ENCODE assay signal across 29 mouse cellular contexts in genomic region chr19:11483941-11484340, GRCm38 (mm10). TPM values are rescaled to one million over a fixed set of nuclear protein-coding genes. Genes with fewer than 3 reads are reported as not detected.
DNase-seq lines count a peak whose midpoint lies in the region; TF ChIP-seq lines count a peak whose summit lies in the region.
"Had no signal": no experiment of that assay in that cellular context is flagged by ENCODE, and none has a peak within 500 bp of the region (broad histone marks: within the 10 kb centered on the region; RNA-seq: fewer than 3 reads in every experiment).

No protein-coding gene starts in this region.

- TF ChIP-seq CTCF in layer of hippocampus, adult 2 months (conservative IDR thresholded peaks at IDR 0.05): no peak
- TF ChIP-seq CTCF in bone marrow, adult 2 months (IDR thresholded peaks at IDR 0.05; ENCODE audit: control insufficient read depth, insufficient read depth, low read length): no peak
- TF ChIP-seq CTCF in cerebellum, adult 2 months (IDR thresholded peaks at IDR 0.05; ENCODE audit: borderline replicate concordance, insufficient read depth, low read depth, low read length): no peak

- H3K4me1 ChIP-seq in bone marrow, adult 2 months (ENCODE audit: control insufficient read depth, insufficient read depth, low read length): peaks cover 2% of the 10 kb centered on the region
- H3K4me1 ChIP-seq in cerebellum, adult 2 months (ENCODE audit: control insufficient read depth, insufficient read depth, low read length): no peaks in the 10 kb centered on the region
- H3K4me1 ChIP-seq: embryonic facial prominence, embryonic 12.5 days; embryonic facial prominence, embryonic 15.5 days; forebrain, embryonic 12.5 days; forebrain, embryonic 15.5 days; heart, embryonic 10.5 days; heart, embryonic 13.5 days; hindbrain, embryonic 12.5 days; hindbrain, embryonic 15.5 days had no signal

- WGBS in bone marrow, adult 2 months: 40% methylated on average over 4 of the region's 4 CpGs
- 70% methylated on average over 4 of the region's 4 CpGs for whole genome bisulfite sequencing in cerebellum, adult 2 months

- no peak overlapping the region for H3K4me3 ChIP-seq in layer of hippocampus, adult 2 months
- H3K4me3 ChIP-seq in bone marrow, adult 2 months (replicated peaks; ENCODE audit: control insufficient read depth, low read depth, low read length): peak overlapping the region; percentile 21
- no peak overlapping the region for H3K4me3 ChIP-seq in cerebellum, adult 2 months (replicated peaks; ENCODE audit: insufficient read depth, low read depth, low read length)
- H3K4me3 ChIP-seq: embryonic facial prominence, embryonic 12.5 days; embryonic facial prominence, embryonic 15.5 days; forebrain, embryonic 12.5 days; forebrain, embryonic 15.5 days; heart, adult 2 months; heart, embryonic 10.5 days; heart, embryonic 13.5 days; hindbrain, embryonic 12.5 days; hindbrain, embryonic 15.5 days had no signal

- no peak for DNase-seq in layer of hippocampus, adult 2 months (ENCODE audit: low spot score in 2 of 2)
- DNase-seq in layer of hippocampus, postnatal 36 days: no peak
- DNase-seq in CD4-positive helper T cell, adult 2 months (ENCODE audit: low read depth, low spot score): peak; percentile 61
- peak; percentile 34 for DNase-seq in splenic B cell, adult 2 months (ENCODE audit: low read depth, low spot score)
- DNase-seq in ovary, adult 18-20 months (ENCODE audit: low spot score): no peak
- no peak for DNase-seq in cerebellum, adult 2 months
- DNase-seq: adrenal gland, adult 8-10 months; adrenal gland, postnatal 25 days; cerebellum, adult 18-20 months; cerebellum, adult 9-11 months; cerebellum, postnatal 25 days; gastrocnemius, postnatal 10 days; gastrocnemius, postnatal 36 days; heart, adult 2 months; heart, postnatal 14 days had no signal

- H3K27me3 ChIP-seq in splenic B cell, adult 2 months (ENCODE audit: control insufficient read depth, insufficient read depth, low read length, poor library complexity, severe bottlenecking): no peaks in the 10 kb centered on the region
- no peaks in the 10 kb centered on the region for H3K27me3 ChIP-seq in cerebellum, adult 2 months (ENCODE audit: control insufficient read depth, insufficient read depth, low read length)
- H3K27me3 ChIP-seq: embryonic facial prominence, embryonic 12.5 days; embryonic facial prominence, embryonic 15.5 days; forebrain, embryonic 12.5 days; forebrain, embryonic 15.5 days; heart, embryonic 13.5 days; hindbrain, embryonic 12.5 days; hindbrain, embryonic 15.5 days had no signal

- H3K27ac ChIP-seq in layer of hippocampus, adult 2 months: peak overlapping the region; percentile 90; the same call in 1 of the 2 replicates
- H3K27ac ChIP-seq in bone marrow, adult 2 months (ENCODE audit: control insufficient read depth, insufficient read depth, low read depth, low read length, poor library complexity): no peak overlapping the region; the same call in 1 of the 2 replicates
- no peak overlapping the region for H3K27ac ChIP-seq in cerebellum, adult 2 months (ENCODE audit: insufficient read depth, low read length)
- H3K27ac ChIP-seq: embryonic facial prominence, embryonic 12.5 days; embryonic facial prominence, embryonic 15.5 days; forebrain, embryonic 12.5 days; forebrain, embryonic 15.5 days; heart, adult 2 months; heart, embryonic 10.5 days; heart, embryonic 13.5 days; hindbrain, embryonic 12.5 days; hindbrain, embryonic 15.5 days had no signal

- H3K36me3 ChIP-seq in splenic B cell, adult 2 months (ENCODE audit: control insufficient read depth, insufficient read depth, low read length, poor library complexity, severe bottlenecking): peaks cover 2% of the 10 kb centered on the region; the same call in 1 of the 2 replicates
- H3K36me3 ChIP-seq: embryonic facial prominence, embryonic 12.5 days; embryonic facial prominence, embryonic 15.5 days; forebrain, embryonic 12.5 days; forebrain, embryonic 15.5 days; heart, embryonic 10.5 days; heart, embryonic 13.5 days; hindbrain, embryonic 12.5 days; hindbrain, embryonic 15.5 days had no signal

- no peak for TF ChIP-seq POLR2A in bone marrow, adult 2 months (IDR thresholded peaks at IDR 0.05; ENCODE audit: borderline replicate concordance, control insufficient read depth, low read depth, low read length)
- TF ChIP-seq POLR2A in cerebellum, adult 2 months (IDR thresholded peaks at IDR 0.05; ENCODE audit: borderline replicate concordance, insufficient read depth, low read length): no peak

RNA-seq across cellular contexts. Expression of gene Gm8369, which starts 1.8 kb away (rescaled TPM):
- total RNA-seq in layer of hippocampus, adult 2 months (2021): under 1 TPM; 0.36 to 0.83 TPM
- under 1 TPM; 0.30 to 0.57 TPM for total RNA-seq in layer of hippocampus, postnatal 36 days (2021)
- polyA plus RNA-seq in bone marrow, adult 2 months (2011; ENCODE audit: insufficient read depth, insufficient read length, low replicate concordance, missing spikeins): 2.4 and 11.9 TPM in 2 replicates
- not detected in 2 replicates for polyA plus RNA-seq in cerebellum, adult 2 months (2012; rRNA removed)
- total RNA-seq: ES-E14; gastrocnemius, adult 18-20 months had no signal
- polyA plus RNA-seq: embryonic facial prominence, embryonic 12.5 days; forebrain, embryonic 12.5 days; forebrain, embryonic 15.5 days; heart, embryonic 10.5 days; heart, embryonic 13.5 days; heart, embryonic 16.5 days; hindbrain, embryonic 12.5 days; hindbrain, embryonic 15.5 days had no signal

RNA-seq across cellular contexts. Expression of gene Ms4a6c, which starts 14.8 kb away (rescaled TPM):
- under 1 TPM; 0.84 to 0.86 TPM for total RNA-seq in layer of hippocampus, adult 2 months (2021)
- total RNA-seq in layer of hippocampus, postnatal 36 days (2021): 1 to 10 TPM; 1.2 to 2.3 TPM
- polyA plus RNA-seq in bone marrow, adult 2 months (2011; ENCODE audit: insufficient read depth, insufficient read length, low replicate concordance, missing spikeins): 9.2 and 36.3 TPM in 2 replicates
- 0.25 and 0.32 TPM in 2 replicates for polyA plus RNA-seq in cerebellum, adult 2 months (2012; rRNA removed)
- total RNA-seq: ES-E14 had no signal

RNA-seq across cellular contexts. Expression of gene Ms4a6b, which starts 32.4 kb away (rescaled TPM):
- total RNA-seq in layer of hippocampus, adult 2 months (2021): 1 to 10 TPM; 1.2 to 1.4 TPM
- 1 to 10 TPM; 1.7 to 3.2 TPM for total RNA-seq in layer of hippocampus, postnatal 36 days (2021)
- polyA plus RNA-seq in bone marrow, adult 2 months (2011; ENCODE audit: insufficient read depth, insufficient read length, low replicate concordance, missing spikeins): 6.0 and 15.7 TPM in 2 replicates
- 0.43 and 0.57 TPM in 2 replicates for polyA plus RNA-seq in cerebellum, adult 2 months (2012; rRNA removed)
- total RNA-seq: ES-E14 had no signal

RNA-seq across cellular contexts. Expression of gene Ms4a4b, which starts 40.6 kb away (rescaled TPM):
- not detected for total RNA-seq in layer of hippocampus, adult 2 months (2021)
- total RNA-seq in layer of hippocampus, postnatal 36 days (2021): not detected
- 2.3 and 9.6 TPM in 2 replicates for polyA plus RNA-seq in bone marrow, adult 2 months (2011; ENCODE audit: insufficient read depth, insufficient read length, low replicate concordance, missing spikeins)
- polyA plus RNA-seq in cerebellum, adult 2 months (2012; rRNA removed): 0.16 and 0.24 TPM in 2 replicates
- total RNA-seq: ES-E14; gastrocnemius, adult 18-20 months; gastrocnemius, postnatal 10 days; gastrocnemius, postnatal 36 days had no signal
- polyA plus RNA-seq: embryonic facial prominence, embryonic 12.5 days; embryonic facial prominence, embryonic 15.5 days; forebrain, embryonic 12.5 days; forebrain, embryonic 15.5 days; heart, embryonic 10.5 days; heart, embryonic 13.5 days; hindbrain, embryonic 12.5 days; hindbrain, embryonic 15.5 days had no signal

RNA-seq across cellular contexts. Expression of gene Ms4a4d, which starts 52.7 kb away (rescaled TPM):
- total RNA-seq in layer of hippocampus, adult 2 months (2021): not detected
- total RNA-seq in layer of hippocampus, postnatal 36 days (2021): not detected
- polyA plus RNA-seq in bone marrow, adult 2 months (2011; ENCODE audit: insufficient read depth, insufficient read length, low replicate concordance, missing spikeins): 2.0 and 2.8 TPM in 2 replicates
- polyA plus RNA-seq in cerebellum, adult 2 months (2012; rRNA removed): 0.10 and 0.28 TPM in 2 replicates
- total RNA-seq: common myeloid progenitor, adult 5-6 weeks; granulocyte monocyte progenitor cell, adult 5-6 weeks had no signal
- polyA plus RNA-seq: forebrain, embryonic 12.5 days; forebrain, embryonic 15.5 days; hindbrain, embryonic 12.5 days; hindbrain, embryonic 15.5 days had no signal

Comparison
In these comparisons a context has a peak if more than half of its experiments do, and no peak if none do; other contexts are left out.
1. DNase-seq: peak in CD4-positive helper T cell, adult 2 months (single experiment) and splenic B cell, adult 2 months (single experiment); none in layer of hippocampus, adult 2 months (0 of 2), layer of hippocampus, postnatal 36 days (0 of 2), ovary, adult 18-20 months (single experiment) and cerebellum, adult 2 months (0 of 2).